Mouse (Mus musculus): ENCODE measurements around the gene Zc3h12d. TPM values are rescaled to one million over a fixed set of nuclear protein-coding genes. Genes with fewer than 3 reads are reported as not detected.
A peak's percentile ranks its signal among the peaks of the same experiment; 100 is the strongest.
"Not testable (repeated sequence)": the region's sequence is repeated elsewhere in the genome, so short reads cannot be mapped to it uniquely, and the experiment has no call there.

Zc3h12d gene
- total RNA-seq, 1 experiment from 2014 or later, result 0.52 TPM

DNA sequence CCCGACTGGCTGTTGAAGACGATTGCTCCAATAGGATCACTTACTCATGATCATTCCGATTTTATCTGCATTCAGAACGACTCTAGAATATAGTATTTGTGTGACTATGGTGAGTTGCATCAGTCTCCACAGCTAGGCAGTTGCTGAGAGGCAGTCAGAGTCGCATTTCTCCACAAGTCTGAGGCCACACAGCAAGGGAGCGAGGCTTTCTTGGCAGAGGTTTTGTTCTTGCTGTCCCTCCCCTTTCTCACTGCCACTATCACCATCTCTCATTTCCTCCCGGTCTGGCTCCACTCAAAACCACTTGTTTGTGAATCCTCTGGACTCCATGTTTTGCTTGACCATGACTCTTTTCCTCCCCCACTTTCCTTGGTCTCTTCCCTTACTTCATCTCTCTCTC lies 41.9 kb downstream of the Zc3h12d start:
- no peak for DNase-seq

DNA sequence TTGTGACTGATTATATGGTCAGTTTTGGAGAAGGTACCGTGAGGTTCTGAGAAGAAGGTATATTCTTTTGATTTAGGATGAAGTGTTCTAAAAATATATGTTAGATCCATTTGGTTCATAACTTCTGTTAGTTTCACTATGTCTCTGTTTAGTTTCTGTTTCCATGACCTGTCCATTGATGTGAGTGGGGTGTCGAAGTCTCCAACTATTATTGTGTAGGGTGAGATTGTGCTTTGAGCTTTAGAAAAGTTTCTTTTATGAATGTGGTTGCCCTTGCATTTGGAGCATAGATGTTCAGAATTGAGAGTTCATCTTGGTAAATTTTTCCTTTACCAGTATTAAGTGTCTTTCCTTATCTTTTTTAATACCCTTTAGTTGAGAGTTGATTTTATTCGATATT lies 48.0 kb downstream of the Zc3h12d start:
- not testable (repeated sequence) for DNase-seq

DNA sequence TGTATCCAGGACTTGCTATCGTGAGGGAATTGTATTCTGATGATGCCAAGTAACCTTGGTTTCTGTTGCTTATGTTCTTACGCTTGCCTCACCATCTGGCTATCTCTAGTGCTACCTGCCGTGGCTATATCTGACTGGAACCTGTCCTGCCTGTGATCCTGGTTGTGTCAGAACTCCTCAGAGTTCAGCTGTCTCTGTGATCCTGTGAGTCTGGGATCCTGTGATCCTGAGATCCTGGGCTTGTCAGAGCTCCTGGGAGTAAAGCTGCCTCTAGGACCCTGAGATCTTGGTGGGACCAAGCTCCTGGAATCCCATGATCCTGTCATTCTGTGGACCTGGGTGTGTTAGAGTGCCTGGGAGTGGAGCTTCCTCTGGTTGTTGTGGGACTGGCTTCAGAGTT lies 49.7 kb downstream of the Zc3h12d start:
- no peak for DNase-seq

DNA sequence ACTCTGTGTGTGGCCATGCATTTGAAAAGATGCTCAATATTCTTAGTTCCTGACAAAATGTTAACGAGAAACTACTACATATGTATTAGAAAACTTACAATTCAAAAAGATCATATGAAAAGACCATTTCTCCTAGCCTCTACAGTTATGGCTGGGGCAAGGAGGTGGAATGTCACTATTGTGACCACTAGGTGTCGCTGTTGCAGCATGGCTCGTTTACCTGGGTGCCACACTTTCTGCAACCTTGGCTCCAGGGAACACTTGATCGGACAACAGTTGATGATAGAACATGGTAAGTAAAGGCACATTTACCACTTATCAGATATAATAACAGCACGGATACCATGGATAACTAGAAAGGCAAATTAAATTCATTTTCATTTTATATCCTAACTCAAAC lies 51.3 kb downstream of the Zc3h12d start:
- peak; percentile 85 for DNase-seq

DNA sequence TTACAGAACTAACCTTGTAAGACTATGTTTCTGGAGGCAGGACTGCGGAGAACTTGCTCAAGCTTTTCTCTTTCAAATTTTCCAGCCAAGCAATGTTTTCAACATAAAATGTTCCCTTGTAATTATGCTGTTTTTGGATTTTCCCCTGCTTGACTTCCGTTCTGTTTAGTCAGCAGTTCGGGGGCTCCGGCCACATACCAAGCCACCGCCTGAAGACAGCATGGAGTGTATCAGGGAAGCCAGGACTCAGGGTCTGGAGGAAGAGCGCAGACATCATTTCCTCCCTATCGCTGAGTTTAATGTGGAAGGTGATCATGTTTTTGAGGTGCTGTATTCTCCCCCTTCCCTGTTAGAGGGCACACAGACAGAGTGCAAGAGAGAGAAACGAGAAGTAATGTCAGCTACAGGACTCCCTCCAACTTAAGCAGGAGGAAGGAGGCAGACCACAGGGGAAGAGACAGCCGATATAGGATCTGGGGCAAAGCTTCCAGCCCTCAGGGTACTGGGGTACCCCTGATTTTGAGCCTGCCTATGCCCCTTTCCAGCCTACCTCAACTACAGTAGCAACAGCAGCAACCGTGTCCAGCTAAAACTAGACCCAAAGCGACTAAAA lies 56.1 kb downstream of the Zc3h12d start:
- no peak for DNase-seq

DNA sequence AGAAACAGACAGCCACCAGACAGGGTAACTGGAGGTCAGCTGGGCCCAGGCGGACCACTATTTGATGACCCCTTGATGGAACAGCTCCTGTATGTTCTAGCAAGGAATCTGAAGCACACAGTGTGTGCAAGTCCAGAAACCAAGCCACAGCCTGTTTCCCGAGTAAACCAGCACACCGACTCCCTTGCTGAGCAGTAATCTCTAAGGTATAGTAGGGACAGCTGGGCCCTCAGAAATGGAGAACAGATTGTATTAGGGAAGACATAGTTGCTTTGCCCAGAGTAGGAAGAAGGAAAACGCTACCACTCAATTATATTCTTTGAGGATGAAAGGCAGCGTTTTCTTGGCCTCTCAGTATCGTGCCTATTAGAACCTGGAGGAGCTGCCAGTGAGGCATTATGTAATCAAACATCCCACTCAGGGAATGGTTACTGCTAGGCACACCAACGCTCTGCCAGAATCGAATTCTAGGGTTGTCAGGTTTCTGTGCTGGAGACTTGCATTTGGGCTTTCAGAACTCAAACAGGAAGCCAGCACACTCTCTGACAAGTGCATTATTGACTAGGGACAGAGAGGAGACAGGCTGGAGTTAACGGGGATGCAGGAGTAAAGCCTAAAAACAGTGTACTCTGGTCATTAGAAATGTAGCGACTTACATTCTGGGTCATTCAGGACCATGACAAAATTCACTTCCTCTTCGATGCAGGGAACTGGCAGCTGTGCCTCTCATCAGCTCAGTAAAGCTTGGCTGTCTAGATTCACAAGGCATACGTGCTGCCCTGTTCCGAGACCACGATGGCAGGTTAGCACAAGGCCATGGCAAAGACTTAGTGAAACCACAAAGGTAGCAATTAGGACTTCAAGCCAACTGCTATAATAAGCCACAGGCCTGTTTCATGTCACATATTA lies 68.7 kb downstream of the Zc3h12d start:
- no peak for DNase-seq

DNA sequence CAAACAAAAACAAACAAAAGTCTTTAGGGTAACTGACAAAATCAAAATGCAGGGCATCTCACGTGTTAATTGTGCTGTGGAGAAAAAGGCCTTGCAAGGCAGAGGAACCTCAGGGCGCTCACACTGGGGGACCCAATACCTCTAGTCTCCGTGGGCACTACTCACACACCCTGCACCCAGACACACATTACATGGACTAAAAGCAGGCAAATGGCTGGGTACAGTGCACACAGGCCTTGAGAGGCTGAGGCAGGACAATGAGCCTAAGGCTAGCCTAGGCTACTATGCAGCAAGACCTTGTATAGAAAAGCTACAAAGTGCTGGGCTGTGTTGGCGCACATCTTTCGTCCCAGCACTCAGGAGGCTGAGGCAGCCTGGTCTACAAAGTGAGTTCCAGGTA lies 71.9 kb downstream of the Zc3h12d start:
- no peak for DNase-seq

DNA sequence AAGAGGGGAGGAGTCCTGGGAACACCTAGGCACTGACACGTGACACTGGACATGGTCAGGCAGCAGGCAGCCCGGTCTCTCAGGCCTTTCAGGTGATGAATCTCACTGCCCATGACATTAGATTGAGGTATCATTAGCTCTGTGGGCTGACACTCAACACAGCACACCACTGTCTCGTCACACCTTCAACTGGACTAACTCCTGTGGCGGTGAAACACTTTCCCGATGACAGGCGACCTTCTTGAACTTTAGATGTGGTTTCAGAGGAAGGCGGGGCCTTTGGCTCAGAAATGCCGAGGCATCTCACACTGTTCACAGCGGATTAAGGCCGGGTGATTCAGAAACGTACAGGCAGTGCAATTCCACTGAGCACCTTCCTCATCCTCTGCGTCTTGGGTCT lies 74.9 kb downstream of the Zc3h12d start:
- DNase-seq, result no peak

DNA sequence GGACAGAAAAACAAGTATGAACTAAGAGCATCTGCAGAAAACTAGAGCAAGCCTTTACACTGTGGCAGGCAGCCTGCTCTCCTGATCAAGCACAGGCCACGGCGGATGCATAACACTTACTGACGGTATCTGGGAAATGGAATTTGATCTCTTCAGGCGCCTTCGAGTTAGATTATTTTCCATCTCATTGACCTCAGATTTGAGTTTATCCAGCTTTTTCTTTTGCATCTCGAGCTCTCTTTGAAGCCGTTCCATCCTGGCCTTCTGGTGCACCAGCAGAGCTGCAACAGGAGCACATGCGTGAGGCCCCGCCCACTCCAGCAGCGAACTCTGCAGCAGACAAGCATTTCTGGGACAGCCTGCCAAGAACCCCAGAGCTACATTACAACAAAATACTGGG lies 79.0 kb downstream of the Zc3h12d start:
- no peak for DNase-seq

Small RNA genes lying within 50 kb of the gene (microRNA-seq; reads per million reads assigned to microRNA genes)
- gene Mir5104, result 0.85 to 1.1 reads per million in 2 experiments

Other genes starting within 250 kb of the Zc3h12d start
- gene Lrp11, start 242.7 kb upstream of the Zc3h12d start, total RNA-seq (2021), result 14.8 and 15.2 TPM in 2 replicates
- 10.7 and 12.3 TPM in 2 replicates for gene Nup43, start 165.0 kb upstream of the Zc3h12d start, total RNA-seq (2021)
- 71.3 and 73.5 TPM in 2 replicates for gene Pcmt1, start 151.3 kb upstream of the Zc3h12d start, total RNA-seq (2021)
- 51.5 and 51.8 TPM in 2 replicates for gene Lats1, start 151.3 kb upstream of the Zc3h12d start, total RNA-seq (2021)
- 33.8 and 35.4 TPM in 2 replicates for gene Katna1, start 106.5 kb upstream of the Zc3h12d start, total RNA-seq (2021)
- gene Ginm1, start 39.6 kb upstream of the Zc3h12d start, total RNA-seq (2021), result 239 and 253 TPM in 2 replicates
- gene Ppil4, start 39.6 kb upstream of the Zc3h12d start, total RNA-seq (2021), result 27.7 and 28.3 TPM in 2 replicates
- gene Tab2, start 123.8 kb downstream of the Zc3h12d start, total RNA-seq (2021), result 57.5 and 70.3 TPM in 2 replicates